Mouse (Mus musculus) limb, embryonic 14.5 days (tissue): ENCODE results near the gene Twist2. TPM values are rescaled to one million over a fixed set of nuclear protein-coding genes. Genes with fewer than 3 reads are reported as not detected.

Source experiments
- ATAC-seq: fragments of 200-750 bp; cut with Nextera tagmentation; 2 replicates; pipeline ENCODE4 v1.8.0; 2017; ENCODE audit warnings: low read depth, moderate number of reproducible peaks, moderate TSS enrichment; ENCODE audit not compliant: low FRiP score
- DNase-seq: peaks from one replicate; pipeline ENCODE4 v3.0.0-alpha.2; 2015; ENCODE audit warnings: low spot score
- H3K27ac ChIP-seq: fragments of 300-500 bp; sonication (generic); replicated peaks from 2 replicates; pipeline ENCODE4 v1.5.1; 2014; ENCODE audit warnings: low read depth, mild to moderate bottlenecking, low read length, moderate library complexity, mixed read lengths
- H3K27me3 ChIP-seq: fragments of 300-500 bp; sonication (generic); 2 replicates; pipeline ENCODE4 v1.6.1; 2014; ENCODE audit warnings: low read length, mixed read lengths; ENCODE audit not compliant: control insufficient read depth, insufficient read depth
- H3K36me3 ChIP-seq: fragments of 300-500 bp; sonication (generic); 2 replicates; pipeline ENCODE4 v1.6.1; 2014; ENCODE audit warnings: mild to moderate bottlenecking, low read length, moderate library complexity, mixed read lengths; ENCODE audit not compliant: control insufficient read depth, insufficient read depth
- H3K4me1 ChIP-seq: fragments of 300-500 bp; sonication (generic); 2 replicates; pipeline ENCODE4 v1.6.1; 2014; ENCODE audit warnings: antibody characterized with exemption, low read length, mixed read lengths; ENCODE audit not compliant: control insufficient read depth, insufficient read depth
- H3K4me2 ChIP-seq: fragments of 300-500 bp; sonication (generic); replicated peaks from 2 replicates; pipeline ENCODE4 v1.6.1; 2014; ENCODE audit warnings: low read depth, mild to moderate bottlenecking, low read length, moderate library complexity; ENCODE audit not compliant: severe bottlenecking
- H3K4me3 ChIP-seq: fragments of 300-500 bp; sonication (generic); replicated peaks from 2 replicates; pipeline ENCODE4 v1.5.1; 2014; ENCODE audit warnings: low read length
- H3K9ac ChIP-seq: fragments of 300-500 bp; sonication (generic); 2 replicates; pipeline ENCODE4 v1.6.1; 2014; ENCODE audit warnings: mild to moderate bottlenecking, low read depth, low read length, moderate library complexity; ENCODE audit not compliant: severe bottlenecking
- H3K9me3 ChIP-seq: fragments of 300-500 bp; sonication (generic); 2 replicates; pipeline ENCODE4 v1.6.1; 2016; ENCODE audit warnings: low read length; ENCODE audit not compliant: control insufficient read depth
- POLR2A ChIP-seq: fragments of 200-500 bp; IDR thresholded peaks from 2 replicates; pipeline ENCODE4 v1.8.0; 2012; ENCODE audit warnings: inconsistent platforms, mild to moderate bottlenecking, moderate library complexity, borderline replicate concordance; ENCODE audit not compliant: insufficient read depth, insufficient read length; ENCODE audit errors: extremely low read depth
- WGBS: fragments of 180-500 bp; shearing (Covaris S2); extraction: QIAGEN DNeasy Blood & Tissue Kit; methylation state at CpG from one replicate; pipeline ENCODE4 v1.1.7; 2014; 5-methylcytosine and 5-hydroxymethylcytosine counted together
- polyA plus RNA-seq, 2 experiments: library from polyadenylated mRNA; depleted of rRNA in 1 of 2; stranded (reverse) in 1 of 2; unstranded in 1 of 2; fragments of >200 nt; fragmentation: Nextera tagmentation in 1 of 2; extraction: Ambion mirVana in 1 of 2; gene quantifications; 2 replicates each; pipeline versions ENCODE4 v1.2.1 to v1.2.3; 2012 to 2014

Gene Twist2
- polyA plus RNA-seq, 2 experiments, result 81.8 to 240 TPM

DNA sequence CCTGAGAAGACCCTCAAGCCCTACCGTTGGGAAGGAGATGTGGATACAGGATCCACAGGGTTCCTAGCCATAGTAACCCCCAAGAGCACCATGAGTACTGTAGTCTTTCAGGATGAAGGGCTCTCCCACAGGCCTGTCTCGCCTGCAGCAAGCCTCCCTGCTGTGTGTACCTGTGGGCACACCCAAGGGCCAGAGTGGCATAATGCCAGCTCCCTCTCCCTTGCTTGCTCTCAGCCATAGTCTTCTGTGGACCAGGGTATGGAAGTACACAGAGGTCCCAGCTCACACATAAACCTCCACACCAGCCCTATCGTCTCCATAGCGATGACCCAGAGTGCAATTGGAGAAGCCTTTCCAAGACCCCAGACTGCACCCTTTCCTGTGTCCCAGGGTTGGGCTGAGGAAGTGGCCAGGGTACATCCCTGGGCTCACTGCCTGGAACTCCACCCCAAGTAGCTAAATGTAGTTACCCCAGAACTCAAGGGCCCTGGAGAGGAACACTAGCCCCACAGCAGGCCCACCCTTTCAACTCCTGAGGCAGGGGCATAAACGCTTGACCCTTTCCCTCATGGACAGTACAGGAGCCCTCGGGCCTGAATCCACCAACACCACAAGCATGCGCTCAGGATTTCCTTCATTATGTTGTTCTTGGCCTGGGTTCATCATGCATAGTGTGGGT lies 73.9 kb downstream of the Twist2 start:
- ATAC-seq, result no peak
- no peaks in the 10 kb centered on the region for H3K27me3 ChIP-seq
- H3K36me3 ChIP-seq, result no peaks in the 10 kb centered on the region
- 72% methylated on average over 7 of the region's 7 CpGs for whole genome bisulfite sequencing
- no peaks in the 10 kb centered on the region for H3K9me3 ChIP-seq
- no peak overlapping the region for H3K27ac ChIP-seq
- no peak overlapping the region for H3K9ac ChIP-seq
- H3K4me3 ChIP-seq, result no peak overlapping the region
- no peak for TF ChIP-seq POLR2A
- peaks cover 24% of the 10 kb centered on the region for H3K4me1 ChIP-seq
- no peak for DNase-seq
- H3K4me2 ChIP-seq, result no peak overlapping the region

DNA sequence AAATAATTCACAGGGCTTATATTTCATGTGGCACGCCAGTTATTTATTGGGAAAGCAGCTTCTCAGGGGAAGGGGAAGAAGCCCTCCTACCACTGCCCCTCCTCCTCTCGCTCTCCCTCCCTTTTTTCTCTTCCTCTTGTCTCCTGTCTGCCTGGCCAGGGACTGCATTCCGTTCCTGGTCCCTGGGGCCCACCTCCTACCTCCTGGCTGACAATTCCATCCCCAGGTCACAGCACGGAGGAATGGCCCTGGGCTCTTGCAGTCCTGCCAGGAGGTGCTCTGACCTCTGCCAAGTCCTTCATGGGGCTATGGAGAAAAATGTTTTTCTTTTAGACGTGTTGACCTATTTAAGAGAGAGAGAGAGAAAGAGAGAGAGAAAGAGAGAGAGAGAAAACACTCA lies 77.4 kb downstream of the Twist2 start:
- peaks cover 5% of the 10 kb centered on the region; the same call in 1 of the 2 replicates for H3K4me1 ChIP-seq
- ATAC-seq, result no peak
- DNase-seq, result no peak
- H3K27ac ChIP-seq, result no peak overlapping the region
- H3K27me3 ChIP-seq, result no peaks in the 10 kb centered on the region
- TF ChIP-seq POLR2A, result no peak
- WGBS, result 23% methylated on average over 5 of the region's 5 CpGs
- no peak overlapping the region for H3K9ac ChIP-seq
- no peak overlapping the region for H3K4me2 ChIP-seq
- H3K9me3 ChIP-seq, result no peaks in the 10 kb centered on the region
- H3K36me3 ChIP-seq, result no peaks in the 10 kb centered on the region
- H3K4me3 ChIP-seq, result no peak overlapping the region

DNA sequence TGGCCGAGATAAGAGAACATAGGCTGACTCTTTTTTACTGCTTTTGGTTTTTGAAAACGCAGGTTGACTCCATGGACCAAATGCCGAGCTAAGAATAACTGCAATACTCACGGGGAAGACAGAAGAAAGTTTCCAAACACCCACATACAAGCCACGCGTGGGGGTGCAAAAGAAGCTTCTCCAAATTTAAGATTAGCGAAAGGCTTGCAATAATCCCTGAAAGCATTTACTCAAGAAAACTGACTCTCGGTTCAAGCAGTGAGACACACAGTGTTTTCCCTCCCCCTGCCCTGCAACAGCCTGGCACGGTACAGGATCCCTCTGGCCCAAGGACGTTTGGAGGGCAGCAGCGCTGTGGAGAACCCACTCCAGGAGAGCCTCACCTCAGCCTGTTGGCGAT lies 78.9 kb downstream of the Twist2 start:
- H3K27ac ChIP-seq, result no peak overlapping the region
- 88% methylated on average over 12 of the region's 12 CpGs for WGBS
- H3K4me2 ChIP-seq, result no peak overlapping the region
- no peak overlapping the region for H3K9ac ChIP-seq
- H3K4me1 ChIP-seq, result peaks cover 5% of the 10 kb centered on the region; the same call in 1 of the 2 replicates
- ATAC-seq, result no peak
- H3K4me3 ChIP-seq, result no peak overlapping the region
- no peak for DNase-seq
- H3K9me3 ChIP-seq, result no peaks in the 10 kb centered on the region
- H3K36me3 ChIP-seq, result no peaks in the 10 kb centered on the region
- no peak for TF ChIP-seq POLR2A
- H3K27me3 ChIP-seq, result no peaks in the 10 kb centered on the region

DNA sequence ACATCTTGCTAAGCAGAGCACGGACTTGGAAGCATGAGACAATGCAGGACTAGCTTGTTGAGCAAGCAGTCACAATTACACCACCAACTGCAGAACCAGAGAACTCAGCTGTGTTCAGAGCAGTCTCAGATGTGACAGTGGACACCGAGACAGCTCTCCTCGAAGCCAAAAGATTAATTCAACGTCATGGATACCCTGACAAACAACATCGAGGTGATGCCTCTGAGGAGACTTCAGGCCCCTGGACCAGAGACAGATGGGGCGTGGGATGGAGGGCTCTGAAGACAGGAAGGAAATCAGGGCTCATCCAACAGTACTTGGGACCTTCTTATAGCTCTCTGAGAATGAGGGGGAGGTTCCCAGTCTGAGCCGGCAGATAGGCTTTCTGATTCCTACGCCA lies 79.6 kb downstream of the Twist2 start:
- 63% methylated on average over 8 of the region's 8 CpGs for WGBS
- no peak for DNase-seq
- Histone ChIP-seq H3K9me3 (no peaks in the 10 kb centered on the region), H3K4me3 (no peak overlapping the region), H3K9ac (no peak overlapping the region), H3K4me2 (no peak overlapping the region), H3K27ac (no peak overlapping the region), H3K36me3 (no peaks in the 10 kb centered on the region), H3K27me3 (no peaks in the 10 kb centered on the region), H3K4me1 (peaks cover 5% of the 10 kb centered on the region; the same call in 1 of the 2 replicates)
- no peak for ATAC-seq
- TF ChIP-seq POLR2A, result no peak

DNA sequence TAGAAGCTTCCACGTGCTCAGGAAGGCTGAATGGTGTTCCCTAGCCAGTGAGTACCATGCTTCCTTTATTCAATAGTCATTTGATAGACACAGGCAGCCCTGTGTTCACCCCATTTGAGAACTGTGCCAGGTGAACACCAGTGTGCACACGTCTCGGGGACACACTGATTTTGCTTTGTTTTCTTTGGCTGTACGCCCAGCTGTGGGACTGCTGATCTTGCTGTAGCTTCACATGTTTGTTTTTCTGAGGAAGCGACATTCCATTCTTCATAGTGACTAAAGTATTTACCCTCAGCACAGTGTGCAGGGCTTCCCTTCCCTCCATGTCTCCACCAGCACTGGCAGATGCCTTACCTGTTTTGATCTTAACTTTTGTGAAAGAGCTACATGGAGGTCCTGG lies 81.9 kb downstream of the Twist2 start:
- Histone ChIP-seq H3K4me1 (peaks cover 5% of the 10 kb centered on the region; the same call in 1 of the 2 replicates), H3K9ac (no peak overlapping the region), H3K36me3 (no peaks in the 10 kb centered on the region), H3K27ac (no peak overlapping the region), H3K27me3 (no peaks in the 10 kb centered on the region), H3K9me3 (no peaks in the 10 kb centered on the region), H3K4me2 (no peak overlapping the region), H3K4me3 (no peak overlapping the region)
- DNase-seq (no peak), ATAC-seq (no peak)
- no peak for TF ChIP-seq POLR2A
- 79% methylated on average over 5 of the region's 5 CpGs for WGBS

DNA sequence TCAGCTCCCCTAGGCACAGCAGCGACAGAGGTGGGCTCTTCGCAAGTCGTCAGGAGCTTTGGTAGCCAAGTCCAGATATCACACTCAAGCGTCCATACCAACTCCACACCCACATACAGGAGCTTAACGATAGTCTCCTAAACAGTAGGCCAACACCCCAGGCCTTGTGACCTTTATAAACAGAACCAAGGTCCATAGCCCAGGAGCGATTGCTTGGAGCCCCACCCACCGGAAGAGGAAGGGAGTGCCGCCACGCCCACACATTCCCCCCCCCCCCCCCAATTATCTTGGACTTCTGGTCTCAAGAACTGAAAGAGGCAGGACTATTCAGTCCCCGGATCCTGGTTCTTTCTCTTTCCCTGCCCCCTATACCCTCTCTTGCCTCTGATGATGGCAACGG lies 92.3 kb downstream of the Twist2 start:
- H3K27ac ChIP-seq, result no peak overlapping the region
- no peak for TF ChIP-seq POLR2A
- H3K4me2 ChIP-seq, result no peak overlapping the region
- ATAC-seq (no peak), DNase-seq (no peak)
- H3K9ac ChIP-seq, result no peak overlapping the region
- no peaks in the 10 kb centered on the region for H3K27me3 ChIP-seq
- no peaks in the 10 kb centered on the region for H3K9me3 ChIP-seq
- H3K36me3 ChIP-seq, result no peaks in the 10 kb centered on the region
- 92% methylated on average over 11 of the region's 11 CpGs for WGBS
- H3K4me3 ChIP-seq, result no peak overlapping the region
- H3K4me1 ChIP-seq, result no peaks in the 10 kb centered on the region
